Mouse (Mus musculus): ENCODE data around the gene Prkcd. TPM values are rescaled to one million over a fixed set of nuclear protein-coding genes. Genes with fewer than 3 reads are reported as not detected.

The Prkcd gene
- polyA plus RNA-seq, 1 experiment = 112 TPM

GRCm38 (mm10) chr14:30635219-30635910, 9.4 kb upstream of the Prkcd start:
- no peak for DNase-seq (ENCODE audit: low read depth)

GRCm38 (mm10) chr14:30634418-30634817, 8.4 kb upstream of the Prkcd start:
- no peak for DNase-seq (ENCODE audit: low read depth)

- DNase-seq (ENCODE audit: low read depth) = no peak
Observed at GRCm38 (mm10) chr14:30633708-30634107, 7.7 kb upstream of the Prkcd start.

- no peak for DNase-seq (ENCODE audit: low read depth)
Observed at GRCm38 (mm10) chr14:30631834-30632233, 5.8 kb upstream of the Prkcd start.

GRCm38 (mm10) chr14:30630811-30631576, 5.0 kb upstream of the Prkcd start:
- no peak for DNase-seq (ENCODE audit: low read depth)

- no peak for DNase-seq (ENCODE audit: low read depth)
Observed at GRCm38 (mm10) chr14:30629839-30630238, 3.8 kb upstream of the Prkcd start.

- no peak for DNase-seq (ENCODE audit: low read depth)
Observed at GRCm38 (mm10) chr14:30628235-30628634, 2.2 kb upstream of the Prkcd start.

GRCm38 (mm10) chr14:30626756-30627742, 1.0 kb upstream of the Prkcd start:
- DNase-seq (ENCODE audit: low read depth) = no peak

- no peak for DNase-seq (ENCODE audit: low read depth)
Observed at GRCm38 (mm10) chr14:30625131-30625807, 741 bp downstream of the Prkcd start.

- DNase-seq (ENCODE audit: low read depth) = no peak
Observed at GRCm38 (mm10) chr14:30624277-30624721, 1.7 kb downstream of the Prkcd start.

- DNase-seq (ENCODE audit: low read depth) = no peak
Observed at GRCm38 (mm10) chr14:30622556-30622955, 3.5 kb downstream of the Prkcd start.

GRCm38 (mm10) chr14:30622130-30622529, 3.9 kb downstream of the Prkcd start:
- DNase-seq (ENCODE audit: low read depth) = no peak

- no peak for DNase-seq (ENCODE audit: low read depth)
Observed at GRCm38 (mm10) chr14:30619982-30620578, 5.9 kb downstream of the Prkcd start.

- no peak for DNase-seq (ENCODE audit: low read depth)
Observed at GRCm38 (mm10) chr14:30618746-30619275, 7.2 kb downstream of the Prkcd start.

GRCm38 (mm10) chr14:30616751-30617150, 9.3 kb downstream of the Prkcd start:
- DNase-seq (ENCODE audit: low read depth) = no peak

- no peak for DNase-seq (ENCODE audit: low read depth)
Observed at GRCm38 (mm10) chr14:30612962-30613715, 12.9 kb downstream of the Prkcd start.

GRCm38 (mm10) chr14:30612523-30612922, 13.5 kb downstream of the Prkcd start:
- DNase-seq (ENCODE audit: low read depth) = no peak

- no peak for DNase-seq (ENCODE audit: low read depth)
Observed at GRCm38 (mm10) chr14:30610940-30611339, 15.1 kb downstream of the Prkcd start.

- no peak for DNase-seq (ENCODE audit: low read depth)
Observed at GRCm38 (mm10) chr14:30610304-30610703, 15.7 kb downstream of the Prkcd start.

GRCm38 (mm10) chr14:30609499-30609898, 16.5 kb downstream of the Prkcd start:
- no peak for DNase-seq (ENCODE audit: low read depth)

Measured in gonadal fat pad, adult 2 months (tissue).